Mouse (Mus musculus): ENCODE measurements around the gene Aldh1a2.

- TF ChIP-seq CTCF (conservative IDR thresholded peaks at IDR 0.05; ENCODE audit: low read length) (no peak), NANOG (IDR thresholded peaks at IDR 0.05; ENCODE audit: borderline replicate concordance, low read length) (no peak), POU5F1 (IDR thresholded peaks at IDR 0.05; ENCODE audit: borderline replicate concordance, low read length) (no peak)
Observed at GRCm38 (mm10) chr9:71219161-71219560, 3.6 kb downstream of the Aldh1a2 start.

Data from E14TG2a.4 (cell line).